Mouse (Mus musculus) erythroblast, embryonic 14.5 days (primary cell): ENCODE results near the gene Mycbpap.

Experiments used
- GATA1 ChIP-seq: IDR thresholded peaks from 2 replicates; pipeline ENCODE4 v1.6.1; 2012; ENCODE audit warnings: low read length, inconsistent platforms, mixed read lengths
- TAL1 ChIP-seq: IDR thresholded peaks from 3 replicates; pipeline ENCODE4 v1.6.1; 2012; ENCODE audit warnings: low read length, inconsistent platforms, mixed read lengths

DNA sequence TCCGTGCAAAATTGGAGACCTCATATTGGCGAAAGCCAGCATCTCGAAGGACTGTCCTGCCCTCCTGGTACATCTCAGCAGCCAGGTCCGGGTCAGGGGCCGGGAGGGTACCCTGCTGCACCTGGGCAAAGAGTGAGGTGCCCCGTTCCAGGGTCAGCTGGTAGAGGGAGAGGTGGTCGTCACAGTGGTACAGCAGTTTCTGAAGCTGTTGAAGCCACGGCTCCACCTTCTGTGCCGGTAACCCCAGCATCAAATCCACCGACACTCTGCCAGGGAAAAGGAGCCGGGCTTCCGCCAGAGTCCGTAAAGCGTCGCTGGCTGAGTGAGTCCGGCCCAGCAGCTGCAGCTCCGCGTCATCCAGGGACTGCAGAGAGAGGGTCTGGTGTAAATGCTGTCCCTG is 22.9 kb upstream of the Mycbpap start:
- TF ChIP-seq GATA1 (no peak), TAL1 (no peak)
